Mouse (Mus musculus): ENCODE measurements around the gene Smim1. TPM values are rescaled to one million over a fixed set of nuclear protein-coding genes. Genes with fewer than 3 reads are reported as not detected.

The Smim1 gene
- polyA plus RNA-seq, 1 experiment = not detected

GRCm38 (mm10) chr4:154011646-154012089 is 14.4 kb downstream of the Smim1 start, which contains the start of gene Lrrc47:
Gene Lrrc47, plus strand, starts transcription at chr4:154011731.
- peaks cover 32% of the 10 kb centered on the region for H3K4me1 ChIP-seq (ENCODE audit: control insufficient read depth, insufficient read depth, low read length)
- no peak for TF ChIP-seq CTCF (IDR thresholded peaks at IDR 0.05; ENCODE audit: insufficient read depth, low read depth, low read length)
- TF ChIP-seq POLR2A (IDR thresholded peaks at IDR 0.05; ENCODE audit: insufficient read depth, low read depth, low read length) = peak; percentile 70
- 0 out of 2 replicates have a peak within 1 kb of the TSS, but pooled peaks have one; percentile 47 for H3K27ac ChIP-seq (ENCODE audit: insufficient read depth, low read depth, low read length)
- 1% methylated on average over 59 of the region's 59 CpGs for WGBS
- peak within 1 kb of the TSS; percentile 77 for H3K4me3 ChIP-seq (ENCODE audit: insufficient read depth, low read depth, low read length)

GRCm38 (mm10) chr4:154010907-154011645 is 15.0 kb downstream of the Smim1 start:
- Histone ChIP-seq H3K4me3 (ENCODE audit: insufficient read depth, low read depth, low read length) (peak overlapping the region; percentile 77), H3K4me1 (ENCODE audit: control insufficient read depth, insufficient read depth, low read length) (peaks cover 34% of the 10 kb centered on the region), H3K27ac (ENCODE audit: insufficient read depth, low read depth, low read length) (0 out of 2 replicates have a peak overlapping the region, but pooled peaks have one; percentile 47)
- 24% methylated on average over 13 of the region's 13 CpGs for WGBS
- TF ChIP-seq POLR2A (IDR thresholded peaks at IDR 0.05; ENCODE audit: insufficient read depth, low read depth, low read length) (no peak), CTCF (IDR thresholded peaks at IDR 0.05; ENCODE audit: insufficient read depth, low read depth, low read length) (no peak)

- H3K4me1 ChIP-seq (ENCODE audit: control insufficient read depth, insufficient read depth, low read length) = peaks cover 22% of the 10 kb centered on the region
- H3K27ac ChIP-seq (ENCODE audit: insufficient read depth, low read depth, low read length) = no peak overlapping the region
- TF ChIP-seq POLR2A (IDR thresholded peaks at IDR 0.05; ENCODE audit: insufficient read depth, low read depth, low read length) (no peak), CTCF (IDR thresholded peaks at IDR 0.05; ENCODE audit: insufficient read depth, low read depth, low read length) (no peak)
- no peak overlapping the region for H3K4me3 ChIP-seq (ENCODE audit: insufficient read depth, low read depth, low read length)
- WGBS = 60% methylated on average over 4 of the region's 4 CpGs
Measured at GRCm38 (mm10) chr4:154007759-154008158, 18.3 kb downstream of the Smim1 start.

GRCm38 (mm10) chr4:154006264-154006663 is 19.8 kb downstream of the Smim1 start:
- Histone ChIP-seq H3K4me3 (ENCODE audit: insufficient read depth, low read depth, low read length) (no peak overlapping the region), H3K4me1 (ENCODE audit: control insufficient read depth, insufficient read depth, low read length) (peaks cover 17% of the 10 kb centered on the region), H3K27ac (ENCODE audit: insufficient read depth, low read depth, low read length) (no peak overlapping the region)
- WGBS = 80% methylated on average over 6 of the region's 6 CpGs
- TF ChIP-seq CTCF (IDR thresholded peaks at IDR 0.05; ENCODE audit: insufficient read depth, low read depth, low read length) (no peak), POLR2A (IDR thresholded peaks at IDR 0.05; ENCODE audit: insufficient read depth, low read depth, low read length) (no peak)

GRCm38 (mm10) chr4:154005488-154005887 is 20.5 kb downstream of the Smim1 start:
- WGBS = 81% methylated on average over 5 of the region's 5 CpGs
- H3K27ac ChIP-seq (ENCODE audit: insufficient read depth, low read depth, low read length) = no peak overlapping the region
- TF ChIP-seq POLR2A (IDR thresholded peaks at IDR 0.05; ENCODE audit: insufficient read depth, low read depth, low read length) (no peak), CTCF (IDR thresholded peaks at IDR 0.05; ENCODE audit: insufficient read depth, low read depth, low read length) (no peak)
- H3K4me3 ChIP-seq (ENCODE audit: insufficient read depth, low read depth, low read length) = no peak overlapping the region
- peaks cover 14% of the 10 kb centered on the region for H3K4me1 ChIP-seq (ENCODE audit: control insufficient read depth, insufficient read depth, low read length)

GRCm38 (mm10) chr4:153993505-153993904 is 32.5 kb downstream of the Smim1 start:
- H3K4me3 ChIP-seq (ENCODE audit: insufficient read depth, low read depth, low read length) = no peak overlapping the region
- 91% methylated on average over 8 of the region's 8 CpGs for WGBS
- TF ChIP-seq CTCF (IDR thresholded peaks at IDR 0.05; ENCODE audit: insufficient read depth, low read depth, low read length) = no peak
- no peak for TF ChIP-seq POLR2A (IDR thresholded peaks at IDR 0.05; ENCODE audit: insufficient read depth, low read depth, low read length)
- H3K27ac ChIP-seq (ENCODE audit: insufficient read depth, low read depth, low read length) = no peak overlapping the region
- no peaks in the 10 kb centered on the region for H3K4me1 ChIP-seq (ENCODE audit: control insufficient read depth, insufficient read depth, low read length)

GRCm38 (mm10) chr4:153992715-153993114 is 33.3 kb downstream of the Smim1 start:
- no peaks in the 10 kb centered on the region for H3K4me1 ChIP-seq (ENCODE audit: control insufficient read depth, insufficient read depth, low read length)
- H3K27ac ChIP-seq (ENCODE audit: insufficient read depth, low read depth, low read length) = no peak overlapping the region
- TF ChIP-seq CTCF (IDR thresholded peaks at IDR 0.05; ENCODE audit: insufficient read depth, low read depth, low read length) (no peak), POLR2A (IDR thresholded peaks at IDR 0.05; ENCODE audit: insufficient read depth, low read depth, low read length) (no peak)
- H3K4me3 ChIP-seq (ENCODE audit: insufficient read depth, low read depth, low read length) = no peak overlapping the region
- WGBS = 89% methylated on average over 10 of the region's 10 CpGs

GRCm38 (mm10) chr4:153980470-153980869 is 45.6 kb downstream of the Smim1 start:
- TF ChIP-seq CTCF (IDR thresholded peaks at IDR 0.05; ENCODE audit: insufficient read depth, low read depth, low read length) = no peak
- no peak for TF ChIP-seq POLR2A (IDR thresholded peaks at IDR 0.05; ENCODE audit: insufficient read depth, low read depth, low read length)
- WGBS = 59% methylated on average over 11 of the region's 11 CpGs
- Histone ChIP-seq H3K4me3 (ENCODE audit: insufficient read depth, low read depth, low read length) (no peak overlapping the region), H3K27ac (ENCODE audit: insufficient read depth, low read depth, low read length) (peak overlapping the region; percentile 28; the same call in 1 of the 2 replicates), H3K4me1 (ENCODE audit: control insufficient read depth, insufficient read depth, low read length) (peaks cover 23% of the 10 kb centered on the region)

- no peak for TF ChIP-seq POLR2A (IDR thresholded peaks at IDR 0.05; ENCODE audit: insufficient read depth, low read depth, low read length)
- no peak for TF ChIP-seq CTCF (IDR thresholded peaks at IDR 0.05; ENCODE audit: insufficient read depth, low read depth, low read length)
- H3K4me3 ChIP-seq (ENCODE audit: insufficient read depth, low read depth, low read length) = no peak overlapping the region
- 88% methylated on average over 10 of the region's 10 CpGs for WGBS
- peaks cover 23% of the 10 kb centered on the region for H3K4me1 ChIP-seq (ENCODE audit: control insufficient read depth, insufficient read depth, low read length)
- H3K27ac ChIP-seq (ENCODE audit: insufficient read depth, low read depth, low read length) = no peak overlapping the region
Measured at GRCm38 (mm10) chr4:153979243-153979642, 46.8 kb downstream of the Smim1 start.
